Mouse (Mus musculus) lung, embryonic 14.5 days (tissue): ENCODE measurements around the gene Nog. TPM values are rescaled to one million over a fixed set of nuclear protein-coding genes. Genes with fewer than 3 reads are reported as not detected.
A peak's percentile ranks its signal among the peaks of the same experiment; 100 is the strongest.

Source experiments
- ATAC-seq: fragments of 200-750 bp; cut with Nextera tagmentation; 2 replicates; pipeline ENCODE4 v1.8.0; 2017; ENCODE audit warnings: mild to moderate bottlenecking, moderate TSS enrichment, moderate library complexity; ENCODE audit not compliant: insufficient read depth
- DNase-seq: peaks from one replicate; pipeline ENCODE4 v3.0.0-alpha.2; 2015
- H3K27ac ChIP-seq: fragments of 300-500 bp; sonication (generic); 2 replicates; pipeline ENCODE4 v1.5.1; 2014; ENCODE audit warnings: low read depth, mild to moderate bottlenecking, moderate library complexity
- H3K27me3 ChIP-seq: fragments of 300-500 bp; sonication (generic); 2 replicates; pipeline ENCODE4 v1.6.1; 2014; ENCODE audit warnings: low read length, control low read depth; ENCODE audit not compliant: insufficient read depth
- H3K36me3 ChIP-seq: fragments of 300-500 bp; sonication (generic); 2 replicates; pipeline ENCODE4 v1.6.1; 2014; ENCODE audit warnings: control low read depth; ENCODE audit not compliant: insufficient read depth
- H3K4me1 ChIP-seq: fragments of 300-500 bp; sonication (generic); 2 replicates; pipeline ENCODE4 v1.6.1; 2014; ENCODE audit warnings: antibody characterized with exemption, control low read depth; ENCODE audit not compliant: insufficient read depth
- H3K4me2 ChIP-seq: fragments of 300-500 bp; sonication (generic); 2 replicates; pipeline ENCODE4 v1.6.1; 2014; ENCODE audit warnings: mild to moderate bottlenecking
- H3K4me3 ChIP-seq: fragments of 300-500 bp; sonication (generic); 2 replicates; pipeline ENCODE4 v1.5.1; 2014; ENCODE audit warnings: low read depth, low read length
- H3K9ac ChIP-seq: fragments of 300-500 bp; sonication (generic); 2 replicates; pipeline ENCODE4 v1.6.1; 2014
- H3K9me3 ChIP-seq: fragments of 300-500 bp; sonication (generic); 2 replicates; pipeline ENCODE4 v1.6.1; 2016; ENCODE audit warnings: low read depth, low read length, control low read depth
- CTCF ChIP-seq: IDR thresholded peaks from 2 replicates; pipeline ENCODE4 v1.5.1; 2016; ENCODE audit warnings: antibody characterized with exemption, low read depth
- WGBS: fragments of 180-500 bp; shearing (Covaris S2); extraction: QIAGEN DNeasy Blood & Tissue Kit; methylation state at CpG from one replicate; pipeline ENCODE4 v1.1.7; 2014; 5-methylcytosine and 5-hydroxymethylcytosine counted together
- polyA plus RNA-seq: library from polyadenylated mRNA; unstranded; fragments of >200 nt; fragmentation: Nextera tagmentation; extraction: Ambion mirVana; gene quantifications from 2 replicates; pipeline ENCODE4 v1.2.1, GENCODE M21; 2014

Gene Nog
- polyA plus RNA-seq, result 2.8 and 2.9 TPM in 2 replicates

DNA sequence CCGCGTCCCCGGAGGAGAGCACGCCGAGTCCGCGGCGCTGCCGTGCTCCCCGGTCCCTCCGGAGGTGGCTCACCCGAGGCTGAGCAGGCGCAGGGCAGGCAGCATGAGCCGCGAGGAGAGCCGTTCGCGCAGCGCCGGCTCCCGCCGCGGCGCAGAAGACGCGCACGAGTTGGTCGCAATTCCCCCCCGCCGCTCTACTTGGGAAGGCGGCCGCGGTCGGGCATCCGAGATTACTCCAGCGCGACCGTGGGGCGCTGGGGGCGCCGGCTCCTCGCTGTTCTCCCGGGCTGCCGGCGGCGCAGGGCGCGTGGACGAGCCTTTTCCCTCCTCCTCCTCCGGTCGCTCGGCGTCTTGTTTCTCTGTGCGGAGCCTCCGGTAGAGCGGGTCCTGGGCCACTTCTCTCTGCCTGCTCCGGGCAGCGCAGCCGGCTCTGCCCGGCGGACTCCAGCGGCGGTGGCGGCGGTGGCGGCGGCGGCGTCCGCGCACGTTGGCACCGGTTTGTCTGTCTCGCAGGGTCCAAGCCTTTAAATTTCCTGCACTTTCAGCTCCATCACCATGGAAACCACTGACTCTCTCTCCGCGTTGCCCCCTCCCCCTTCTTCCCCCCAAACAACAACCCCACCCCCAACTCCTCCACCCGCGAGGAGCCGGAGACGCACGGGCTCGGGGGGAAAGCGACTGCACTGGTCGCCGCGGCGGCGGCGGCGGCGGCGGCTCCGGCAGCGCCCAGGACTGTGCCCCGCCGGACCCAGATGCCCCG is at the start of gene Nog:
Nog (minus strand) TSS at position 277 of the 760 bp plus-strand sequence.
- peak within 1 kb of the TSS; percentile 70 for H3K27ac ChIP-seq
- under 1% methylated on average over 90 of the region's 97 CpGs for WGBS
- peak; percentile 32 for ATAC-seq
- peak; percentile 78 for DNase-seq
- H3K4me3 ChIP-seq, result peak within 1 kb of the TSS; percentile 57
- peak within 1 kb of the TSS; percentile 55 for H3K9ac ChIP-seq
- peak within 1 kb of the TSS; percentile 81 for H3K4me2 ChIP-seq
- no peaks in the 10 kb centered on the region for H3K36me3 ChIP-seq
- H3K9me3 ChIP-seq, result no peaks in the 10 kb centered on the region
- no peak for TF ChIP-seq CTCF
- H3K4me1 ChIP-seq, result peaks cover 12% of the 10 kb centered on the region
- H3K27me3 ChIP-seq, result peaks cover 27% of the 10 kb centered on the region

DNA sequence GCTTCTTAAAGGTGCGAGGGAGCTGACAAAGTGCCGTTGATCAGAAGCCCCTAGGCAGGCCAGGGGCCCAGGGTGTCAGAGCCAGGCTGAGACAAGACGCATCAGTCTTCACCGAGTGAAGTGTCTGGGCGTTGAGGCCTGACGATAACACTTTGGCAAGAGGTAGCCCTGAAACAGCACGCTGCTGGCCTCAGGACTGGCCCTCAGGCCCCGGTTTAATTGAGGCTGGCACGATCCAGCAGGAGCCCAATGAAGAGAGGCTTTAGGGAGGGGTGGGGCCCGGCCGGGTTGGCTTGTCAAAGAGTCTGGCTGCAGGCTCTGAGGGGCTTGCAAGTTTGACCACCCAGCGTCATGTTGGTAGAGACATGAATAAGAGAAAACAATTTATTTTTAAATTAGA is 38.1 kb upstream of the Nog start:
- ATAC-seq, result peak; percentile 49; the same call in 1 of the 2 replicates
- Histone ChIP-seq H3K27ac (no peak overlapping the region), H3K9ac (peak overlapping the region; percentile 16; the same call in 1 of the 2 replicates)

DNA sequence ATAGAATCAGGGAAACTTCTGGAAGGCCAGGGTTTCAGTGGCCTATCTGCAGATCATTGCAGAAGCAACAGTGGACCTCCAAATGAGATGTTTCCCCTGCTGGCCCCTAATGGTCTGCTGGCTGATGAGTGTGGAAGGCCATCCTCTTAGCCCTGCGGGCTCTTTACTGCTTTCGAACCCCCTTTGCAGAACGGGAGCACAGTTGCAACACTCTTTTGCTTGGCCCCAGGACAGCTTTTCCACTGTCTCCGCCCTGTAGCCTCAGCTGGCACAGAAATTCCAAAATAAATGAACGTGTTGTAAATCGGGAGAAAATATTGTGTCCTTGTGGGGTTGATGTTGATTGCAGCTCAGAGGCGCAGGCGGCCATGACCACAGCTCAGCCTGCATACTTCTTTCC is 37.7 kb upstream of the Nog start:
- Histone ChIP-seq H3K4me3 (no peak overlapping the region), H3K36me3 (no peaks in the 10 kb centered on the region), H3K27ac (no peak overlapping the region), H3K4me1 (0 out of 2 replicates have a peak, but pooled peaks cover 9% of the 10 kb centered on the region), H3K27me3 (no peaks in the 10 kb centered on the region), H3K4me2 (0 out of 2 replicates have a peak overlapping the region, but pooled peaks have one; percentile 2), H3K9me3 (no peaks in the 10 kb centered on the region), H3K9ac (peak overlapping the region; percentile 16; the same call in 1 of the 2 replicates)
- ATAC-seq, result peak; percentile 49; the same call in 1 of the 2 replicates
- no peak for TF ChIP-seq CTCF
- 38% methylated on average over 8 of the region's 8 CpGs for WGBS
- DNase-seq, result peak; percentile 65

More for the DNA sequence above, 38.1 kb upstream of the Nog start:
- no peak for DNase-seq
- Histone ChIP-seq H3K4me2 (no peak overlapping the region), H3K36me3 (no peaks in the 10 kb centered on the region), H3K4me3 (no peak overlapping the region), H3K4me1 (0 out of 2 replicates have a peak, but pooled peaks cover 9% of the 10 kb centered on the region), H3K9me3 (no peaks in the 10 kb centered on the region), H3K27me3 (no peaks in the 10 kb centered on the region)
- WGBS, result 26% methylated on average over 12 of the region's 12 CpGs
- TF ChIP-seq CTCF, result no peak

DNA sequence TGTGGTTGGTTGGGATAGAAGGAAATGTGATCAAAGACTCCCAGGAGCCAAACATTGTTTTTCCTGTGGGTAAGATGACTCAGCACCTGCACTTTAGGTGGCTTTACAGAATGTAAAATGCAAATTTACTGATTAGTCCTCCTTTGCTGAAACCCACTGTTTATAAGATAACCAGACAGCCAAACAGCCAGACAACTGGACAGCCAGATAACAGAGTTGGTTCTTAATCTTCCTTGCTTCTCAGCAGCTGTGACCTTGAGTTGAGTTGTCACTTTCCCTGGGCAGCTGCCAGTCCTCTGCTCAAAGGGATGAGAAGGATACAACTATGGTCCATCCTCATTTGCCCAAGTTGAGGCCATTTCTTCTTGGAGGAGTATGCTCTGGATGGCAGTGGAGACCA is 35.8 kb upstream of the Nog start:
- Histone ChIP-seq H3K4me2 (no peak overlapping the region), H3K4me1 (0 out of 2 replicates have a peak, but pooled peaks cover 9% of the 10 kb centered on the region), H3K4me3 (no peak overlapping the region), H3K36me3 (no peaks in the 10 kb centered on the region), H3K9me3 (no peaks in the 10 kb centered on the region), H3K9ac (no peak overlapping the region), H3K27ac (no peak overlapping the region), H3K27me3 (no peaks in the 10 kb centered on the region)
- DNase-seq (no peak), ATAC-seq (no peak)
- no peak for TF ChIP-seq CTCF

DNA sequence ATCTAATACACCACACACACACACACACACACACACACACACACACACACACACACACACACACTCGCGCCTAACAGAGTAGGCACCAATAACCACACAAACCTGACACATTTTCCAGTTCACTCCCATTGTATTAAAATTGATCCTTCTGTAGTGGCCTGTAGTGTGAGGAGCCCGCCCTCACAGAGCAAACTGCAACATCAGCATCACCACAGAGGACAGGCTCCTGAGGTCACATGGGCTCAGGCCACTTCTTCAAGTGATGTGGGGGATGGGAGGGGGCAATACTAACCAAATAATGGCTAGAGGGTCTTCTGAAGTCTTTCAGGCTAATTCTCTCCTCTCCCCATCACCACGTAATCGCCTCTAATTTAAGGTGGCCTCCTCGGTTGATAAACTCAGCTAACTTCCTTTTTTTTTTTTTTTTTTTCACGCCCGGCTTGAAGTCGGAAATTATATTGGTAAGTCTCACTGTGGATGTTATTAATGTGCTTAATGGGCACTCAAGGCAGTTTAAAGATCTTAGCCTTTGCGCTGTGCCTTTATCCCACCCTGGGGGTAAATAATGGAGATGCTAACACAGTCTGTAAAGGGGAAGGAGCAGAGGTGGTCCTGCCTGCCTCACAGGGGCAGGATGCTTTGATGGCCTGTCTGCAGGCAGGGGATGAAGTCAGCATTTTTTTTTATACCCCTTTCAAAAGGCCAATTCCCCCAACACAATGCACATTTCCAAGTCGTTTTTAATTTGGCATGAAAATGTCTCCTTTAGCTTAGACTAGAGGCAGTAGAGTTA is 25.2 kb upstream of the Nog start:
- no peak for DNase-seq
- no peak overlapping the region for H3K9ac ChIP-seq
- no peaks in the 10 kb centered on the region for H3K9me3 ChIP-seq
- H3K4me3 ChIP-seq, result no peak overlapping the region
- no peaks in the 10 kb centered on the region for H3K27me3 ChIP-seq
- no peak overlapping the region for H3K27ac ChIP-seq
- TF ChIP-seq CTCF, result no peak
- no peak overlapping the region for H3K4me2 ChIP-seq
- no peaks in the 10 kb centered on the region for H3K36me3 ChIP-seq
- no peaks in the 10 kb centered on the region for H3K4me1 ChIP-seq
- WGBS, result 59% methylated on average over 11 of the region's 11 CpGs
- no peak for ATAC-seq

DNA sequence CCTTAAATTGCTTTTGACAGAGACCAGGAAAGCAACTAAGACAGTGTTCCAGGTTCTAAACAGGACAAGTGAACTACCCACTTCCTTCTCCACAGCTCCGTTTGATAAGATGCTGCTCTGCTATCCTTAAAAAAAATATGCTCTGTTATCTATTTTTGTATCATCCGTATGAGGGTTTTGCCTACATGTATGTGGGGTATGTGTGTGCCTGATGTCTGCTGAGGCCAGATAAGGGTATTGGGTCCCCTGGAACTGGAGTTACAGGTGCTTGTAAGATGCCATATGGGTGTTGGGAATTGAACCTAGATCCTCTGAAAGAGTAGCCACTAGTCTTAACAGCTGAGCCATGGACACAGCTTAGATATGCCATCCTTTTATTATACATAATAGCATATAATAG is 19.6 kb upstream of the Nog start:
- DNase-seq (no peak), ATAC-seq (no peak)
- H3K36me3 ChIP-seq, result no peaks in the 10 kb centered on the region
- H3K9ac ChIP-seq, result no peak overlapping the region
- H3K4me2 ChIP-seq, result no peak overlapping the region
- no peaks in the 10 kb centered on the region for H3K9me3 ChIP-seq
- no peak overlapping the region for H3K27ac ChIP-seq
- no peak for TF ChIP-seq CTCF
- 85% methylated on average over 2 of the region's 2 CpGs for whole genome bisulfite sequencing
- no peaks in the 10 kb centered on the region for H3K27me3 ChIP-seq
- H3K4me1 ChIP-seq, result 0 out of 2 replicates have a peak, but pooled peaks cover 3% of the 10 kb centered on the region
- H3K4me3 ChIP-seq, result no peak overlapping the region

DNA sequence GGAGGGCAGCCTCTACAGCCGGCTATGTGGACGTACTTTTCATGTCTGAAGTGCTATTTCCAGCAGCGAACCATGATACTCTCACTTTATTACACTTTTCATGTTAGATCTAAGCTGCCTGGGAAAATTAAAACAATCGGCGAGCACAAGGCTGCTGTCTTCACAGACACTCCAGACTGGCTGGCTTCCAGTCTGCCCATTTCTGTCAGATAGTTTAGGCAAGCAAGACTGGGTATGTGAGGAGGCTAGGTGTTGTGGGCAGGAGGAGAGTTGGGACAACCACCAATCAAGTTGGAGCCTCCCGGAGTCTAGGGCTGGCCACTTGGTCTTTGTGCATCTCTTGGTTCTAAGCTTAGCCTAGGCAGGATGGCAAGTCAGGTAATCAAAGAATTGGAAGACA is 17.5 kb upstream of the Nog start:
- Histone ChIP-seq H3K4me3 (no peak overlapping the region), H3K36me3 (no peaks in the 10 kb centered on the region), H3K27me3 (no peaks in the 10 kb centered on the region), H3K4me2 (no peak overlapping the region), H3K9ac (no peak overlapping the region), H3K9me3 (no peaks in the 10 kb centered on the region), H3K4me1 (0 out of 2 replicates have a peak, but pooled peaks cover 3% of the 10 kb centered on the region), H3K27ac (no peak overlapping the region; the same call in 1 of the 2 replicates)
- no peak for TF ChIP-seq CTCF
- DNase-seq (peak; percentile 55), ATAC-seq (peak; percentile 62; the same call in 1 of the 2 replicates)
- 31% methylated on average over 6 of the region's 6 CpGs for WGBS
